Mouse (Mus musculus): Measurements from ENCODE around the gene Rgs6.

DNA sequence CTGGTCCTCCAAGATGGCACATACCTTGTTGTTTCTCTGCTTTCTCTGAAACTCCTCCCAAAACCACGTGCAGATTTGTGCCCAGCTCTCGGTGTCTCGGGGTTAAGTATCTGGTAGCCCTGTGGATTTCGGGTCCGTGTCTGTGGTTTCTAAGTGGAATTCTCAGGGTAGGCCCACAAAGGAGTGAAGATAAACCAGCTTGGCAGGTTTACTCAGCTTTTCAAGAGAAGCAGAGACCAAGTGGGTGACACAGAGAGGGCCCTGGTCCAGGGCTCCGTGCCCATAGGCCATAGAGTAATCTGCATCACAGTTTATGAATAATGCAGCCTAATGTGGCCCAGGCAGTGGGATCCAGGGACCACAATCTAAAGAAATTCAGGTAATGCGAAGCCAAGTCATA, 113.3 kb downstream of the Rgs6 start:
- TF ChIP-seq KAT2A (IDR thresholded peaks at IDR 0.05; ENCODE audit: insufficient replicate concordance, low read length) (no peak), USF1 (IDR thresholded peaks at IDR 0.05; ENCODE audit: low read depth, low read length) (no peak), CTCF (conservative IDR thresholded peaks at IDR 0.05 in 1 of 2, IDR thresholded peaks at IDR 0.05 in 1 of 2; ENCODE audit: low read depth in 2 of 2, low read length in 2 of 2) (no peak), MAX (IDR thresholded peaks at IDR 0.05; ENCODE audit: low read length) (no peak), POLR2A (IDR thresholded peaks at IDR 0.05; ENCODE audit: low read depth, low read length) (no peak), EP300 (IDR thresholded peaks at IDR 0.05; ENCODE audit: low read length) (no peak), RAD21 (IDR thresholded peaks at IDR 0.05; ENCODE audit: low read depth, low read length) (no peak), SIN3A (IDR thresholded peaks at IDR 0.05; ENCODE audit: low read length) (no peak), MAZ (IDR thresholded peaks at IDR 0.05; ENCODE audit: low read depth, low read length) (no peak), ELF1 (IDR thresholded peaks at IDR 0.05; ENCODE audit: low read depth, low read length) (no peak)
